Mouse (Mus musculus) C2C12 (cell line): Measurements from ENCODE around the gene Acot11. TPM values are rescaled to one million over a fixed set of nuclear protein-coding genes. Genes with fewer than 3 reads are reported as not detected.

Experiments used
- H3K27me3 ChIP-seq: one replicate; pipeline ENCODE4 v1.6.1; 2011; ENCODE audit not compliant: control insufficient read depth, insufficient read depth, insufficient read length
- H3K36me3 ChIP-seq: one replicate; pipeline ENCODE4 v1.6.1; 2011; ENCODE audit not compliant: control insufficient read depth, insufficient read depth
- H3K4me3 ChIP-seq: one replicate; pipeline ENCODE4 v1.5.1; 2011; ENCODE audit warnings: mild to moderate bottlenecking, control low read depth; ENCODE audit not compliant: poor library complexity, insufficient read depth, severe bottlenecking
- H3K79me2 ChIP-seq: one replicate; pipeline ENCODE4 v1.6.1; 2011; ENCODE audit not compliant: control insufficient read depth, insufficient read depth
- H3K79me3 ChIP-seq: one replicate; pipeline ENCODE4 v1.6.1; 2011; ENCODE audit warnings: low read depth, control low read depth
- H3ac ChIP-seq: one replicate; pipeline ENCODE3; 2011; ENCODE audit warnings: low read depth; ENCODE audit not compliant: control insufficient read depth, insufficient read length
- CEBPB ChIP-seq: IDR thresholded peaks from one replicate; pipeline ENCODE4 v1.6.1; 2011; ENCODE audit warnings: low read depth, mild to moderate bottlenecking, control low read depth, moderate library complexity
- CTCF ChIP-seq: IDR thresholded peaks from one replicate; pipeline ENCODE4 v1.5.1; 2011; ENCODE audit not compliant: control insufficient read depth, insufficient read depth, insufficient read length
- FOSL1 ChIP-seq: IDR thresholded peaks from one replicate; pipeline ENCODE4 v1.8.0; 2011; ENCODE audit warnings: mild to moderate bottlenecking, low read length; ENCODE audit not compliant: poor library complexity, insufficient read depth, severe bottlenecking
- MAX ChIP-seq: IDR thresholded peaks from one replicate; pipeline ENCODE4 v1.6.1; 2011; ENCODE audit warnings: mild to moderate bottlenecking, control low read depth
- MYOD1 ChIP-seq: IDR thresholded peaks from one replicate; pipeline ENCODE4 v1.6.1; 2011; ENCODE audit warnings: low read depth; ENCODE audit not compliant: control insufficient read depth, insufficient read length
- MYOG ChIP-seq: IDR thresholded peaks from one replicate; pipeline ENCODE4 v1.6.1; 2011; ENCODE audit not compliant: control insufficient read depth, insufficient read length; ENCODE audit errors: extremely low read depth
- USF1 ChIP-seq: IDR thresholded peaks from one replicate; pipeline ENCODE4 v1.6.1; 2011; ENCODE audit warnings: low read depth, mild to moderate bottlenecking, control low read depth, moderate library complexity
- polyA plus RNA-seq: library from polyadenylated mRNA; unstranded; fragments of >200 nt; fragmentation: generic; extraction: Trizol; gene quantifications from one replicate; pipeline ENCODE4 v1.2.1, GENCODE M21; 2012; ENCODE audit warnings: missing spikeins

Gene Acot11
- polyA plus RNA-seq, 1 experiment = 0.54 TPM

DNA sequence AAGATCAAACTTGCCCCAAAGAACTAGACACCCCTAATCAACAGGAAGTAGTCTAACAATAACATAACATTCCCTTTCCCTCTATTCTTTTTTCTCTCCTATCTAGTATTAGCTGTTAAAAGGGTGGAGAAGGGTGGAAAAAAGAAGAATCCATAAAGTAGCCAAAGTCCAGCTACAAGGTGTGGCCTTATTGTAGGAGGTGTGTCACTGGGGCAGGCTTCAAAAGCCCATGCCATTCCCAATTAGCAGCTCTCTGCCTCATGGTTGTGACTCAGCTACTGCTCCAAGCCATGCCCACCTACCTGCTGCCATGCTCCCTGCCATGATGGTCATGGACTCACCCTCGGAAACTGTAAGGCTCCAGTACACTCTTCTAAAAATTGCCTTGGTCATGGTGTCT lies 32.2 kb downstream of the Acot11 start:
- Histone ChIP-seq H3ac (no peak overlapping the region), H3K79me3 (no peaks in the 10 kb centered on the region), H3K27me3 (peaks cover 14% of the 10 kb centered on the region), H3K4me3 (no peak overlapping the region), H3K36me3 (no peaks in the 10 kb centered on the region), H3K79me2 (no peaks in the 10 kb centered on the region)
- TF ChIP-seq USF1 (no peak), MYOG (no peak), MAX (no peak)

DNA sequence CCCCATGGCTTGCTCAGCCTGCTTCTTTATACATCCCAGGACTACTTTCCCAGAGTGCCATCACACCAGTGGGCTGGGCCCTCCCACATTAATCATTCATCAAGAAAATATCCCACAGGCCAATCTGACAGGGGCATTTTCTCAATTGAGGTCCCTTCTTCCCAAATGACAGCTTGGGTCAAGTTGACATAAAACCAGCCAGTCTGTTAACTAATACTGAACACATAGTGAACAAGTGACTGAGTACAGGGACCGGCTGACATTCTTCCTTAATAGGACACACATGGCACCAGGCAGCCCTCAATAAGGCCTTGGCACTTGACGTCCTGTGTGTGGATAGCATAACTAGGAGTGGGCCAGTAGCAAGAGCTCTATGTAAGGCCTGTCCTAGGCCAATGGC lies 35.5 kb downstream of the Acot11 start:
- Histone ChIP-seq H3K79me2 (no peaks in the 10 kb centered on the region), H3K36me3 (no peaks in the 10 kb centered on the region), H3K27me3 (peaks cover 14% of the 10 kb centered on the region), H3K79me3 (no peaks in the 10 kb centered on the region), H3K4me3 (no peak overlapping the region), H3ac (no peak overlapping the region)
- TF ChIP-seq MAX (no peak), CTCF (no peak), CEBPB (no peak), MYOG (no peak), MYOD1 (no peak)

DNA sequence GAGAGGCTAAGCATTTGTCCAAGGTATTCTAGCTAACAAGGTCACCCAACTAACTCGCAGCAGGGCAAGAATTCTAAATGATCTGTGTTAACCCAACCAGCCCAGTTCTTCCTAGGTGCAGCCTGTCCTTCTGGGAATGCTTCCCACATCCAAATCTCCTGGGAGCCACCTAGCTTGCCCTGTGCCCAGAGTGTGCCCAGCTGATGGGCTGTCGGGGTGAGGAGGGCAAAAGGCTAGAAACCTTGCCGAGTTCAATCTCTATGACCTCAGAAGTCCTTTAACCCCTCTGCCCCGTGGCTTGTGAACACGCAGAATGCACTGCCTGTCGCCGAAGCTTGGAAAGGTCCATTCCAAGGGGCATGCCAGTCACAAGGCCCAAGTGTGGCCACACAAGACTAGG lies 40.6 kb downstream of the Acot11 start:
- no peak overlapping the region for H3ac ChIP-seq
- no peaks in the 10 kb centered on the region for H3K79me2 ChIP-seq
- no peaks in the 10 kb centered on the region for H3K79me3 ChIP-seq
- no peak for TF ChIP-seq CTCF
- TF ChIP-seq USF1 = no peak
- no peak for TF ChIP-seq MAX
- no peak for TF ChIP-seq MYOG
- TF ChIP-seq FOSL1 = no peak
- no peak for TF ChIP-seq MYOD1
- no peak for TF ChIP-seq CEBPB
- peaks cover 14% of the 10 kb centered on the region for H3K27me3 ChIP-seq
- no peaks in the 10 kb centered on the region for H3K36me3 ChIP-seq
- H3K4me3 ChIP-seq = no peak overlapping the region

DNA sequence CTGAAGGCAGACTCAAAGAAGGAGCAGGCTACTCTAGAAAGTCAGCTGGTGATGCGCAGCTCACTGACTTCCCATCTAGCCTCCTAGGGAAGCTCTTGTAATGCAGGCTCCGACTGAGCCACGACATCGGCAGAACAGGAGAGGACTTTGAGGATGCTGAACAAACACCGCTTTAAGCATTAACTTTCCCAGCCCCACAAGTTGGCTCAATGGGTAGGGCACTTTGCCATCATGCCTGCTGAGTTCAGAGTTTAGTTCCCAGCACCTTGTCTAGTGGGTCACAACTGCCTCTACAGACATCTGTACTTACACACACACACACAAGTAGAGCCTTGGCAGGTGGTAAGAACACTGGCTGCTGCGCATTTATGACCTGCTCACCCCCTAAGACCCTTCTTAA lies 53.1 kb downstream of the Acot11 start:
- no peaks in the 10 kb centered on the region for H3K27me3 ChIP-seq
- H3K4me3 ChIP-seq = no peak overlapping the region
- H3K36me3 ChIP-seq = no peaks in the 10 kb centered on the region
- TF ChIP-seq MYOG = no peak
- no peak overlapping the region for H3ac ChIP-seq
- H3K79me2 ChIP-seq = no peaks in the 10 kb centered on the region
- H3K79me3 ChIP-seq = no peaks in the 10 kb centered on the region

DNA sequence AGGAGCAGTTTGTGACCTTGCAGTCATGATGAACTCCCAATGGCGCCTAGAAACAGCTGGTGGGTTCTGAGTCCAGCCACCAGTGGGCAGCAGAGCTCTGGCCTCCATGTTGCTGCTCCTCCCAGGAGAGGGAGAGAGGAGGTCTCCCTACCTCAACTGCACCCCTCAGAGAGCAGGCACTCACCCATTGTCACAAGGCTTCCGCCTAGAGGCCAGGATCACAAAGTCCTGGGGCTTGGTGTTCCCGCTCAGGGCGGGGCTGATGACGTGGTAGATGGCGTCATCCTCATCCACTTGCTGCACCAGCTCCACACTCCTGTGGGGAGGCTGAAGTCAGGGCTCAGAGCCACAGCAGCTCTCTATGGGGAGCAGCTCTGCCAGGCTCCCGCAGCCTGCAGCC lies 55.1 kb downstream of the Acot11 start:
- Histone ChIP-seq H3K4me3 (no peak overlapping the region), H3K79me2 (no peaks in the 10 kb centered on the region)

DNA sequence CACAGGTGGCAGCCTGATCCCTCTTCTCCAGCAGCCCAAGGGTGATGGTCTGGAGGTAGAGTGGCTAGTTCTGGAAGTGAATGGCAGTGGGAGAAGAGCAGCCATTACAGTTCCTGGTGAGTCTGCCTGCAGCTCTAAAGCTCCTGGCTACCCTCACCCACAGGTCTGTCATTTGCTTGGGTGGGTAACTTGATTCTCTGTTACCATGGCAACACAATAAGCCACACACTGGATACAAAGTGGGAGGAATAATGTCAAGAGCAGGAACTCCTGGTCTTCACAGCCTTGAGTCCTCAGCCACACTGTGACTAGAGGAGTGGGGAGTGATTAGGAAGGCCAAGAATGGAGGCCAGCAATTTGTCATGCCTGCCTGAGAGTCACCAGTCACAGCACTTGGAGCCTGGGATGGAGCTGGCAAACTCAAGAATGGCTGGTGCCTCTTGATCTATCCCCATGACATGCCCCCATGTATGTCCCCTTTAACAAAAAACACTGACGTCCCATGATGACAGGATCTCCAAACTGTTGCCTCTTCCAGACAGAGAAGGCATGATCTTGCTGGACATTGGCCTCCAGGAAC lies 57.7 kb downstream of the Acot11 start:
- Histone ChIP-seq H3K79me2 (no peaks in the 10 kb centered on the region), H3K27me3 (peaks cover 10% of the 10 kb centered on the region), H3K4me3 (no peak overlapping the region), H3ac (no peak overlapping the region), H3K36me3 (no peaks in the 10 kb centered on the region), H3K79me3 (no peaks in the 10 kb centered on the region)
- TF ChIP-seq CEBPB (no peak), MAX (no peak), USF1 (no peak), FOSL1 (no peak), CTCF (no peak), MYOD1 (no peak), MYOG (no peak)

More for the DNA sequence above, 55.1 kb downstream of the Acot11 start:
- TF ChIP-seq CTCF = no peak
- TF ChIP-seq MAX = no peak
- no peak for TF ChIP-seq FOSL1
- TF ChIP-seq CEBPB = no peak
- no peak for TF ChIP-seq MYOG
- TF ChIP-seq MYOD1 = no peak
- no peak for TF ChIP-seq USF1
- H3K36me3 ChIP-seq = no peaks in the 10 kb centered on the region
- no peak overlapping the region for H3ac ChIP-seq
- H3K27me3 ChIP-seq = peaks cover 3% of the 10 kb centered on the region
- H3K79me3 ChIP-seq = no peaks in the 10 kb centered on the region
